18 mouse cellular contexts compared by ENCODE assay signal in the genomic region with DNA sequence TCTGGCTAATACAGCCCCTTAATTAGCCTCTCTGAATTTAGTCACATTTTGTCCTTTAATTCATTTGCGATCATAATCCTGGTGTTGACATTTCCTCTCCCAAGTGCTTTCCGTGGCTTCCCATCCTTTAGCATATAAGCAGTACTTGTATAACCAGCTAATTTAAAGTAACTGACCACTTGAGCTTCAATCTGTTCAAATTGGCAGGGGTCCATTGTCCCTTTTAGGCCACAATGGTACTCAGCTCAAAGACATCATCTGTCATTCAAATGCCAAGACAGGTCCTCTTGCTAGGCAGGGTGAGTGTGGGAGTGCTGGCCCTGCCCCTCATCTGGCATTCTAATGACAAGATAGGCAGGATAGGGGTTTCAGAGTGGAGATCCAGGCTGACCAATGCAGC.
"Had no signal": no experiment of that assay in that cellular context is flagged by ENCODE, and none has a peak within 500 bp of the region (broad histone marks: within the 10 kb centered on the region; RNA-seq: fewer than 3 reads in every experiment).

No protein-coding gene starts in this region.

- H3K4me2 ChIP-seq: lung, embryonic 14.5 days; midbrain, embryonic 12.5 days; neural tube, embryonic 13.5 days; neural tube, embryonic 15.5 days had no signal

- H3K4me3 ChIP-seq: midbrain, embryonic 10.5 days; midbrain, embryonic 12.5 days; myocyte; neural tube, embryonic 13.5 days; neural tube, embryonic 15.5 days had no signal

- H3K27ac ChIP-seq: midbrain, embryonic 10.5 days; midbrain, embryonic 12.5 days; neural tube, embryonic 13.5 days; neural tube, embryonic 15.5 days had no signal

- H3K36me3 ChIP-seq: midbrain, embryonic 10.5 days; midbrain, embryonic 12.5 days; neural tube, embryonic 13.5 days; neural tube, embryonic 15.5 days had no signal

- H3K9me3 ChIP-seq: midbrain, embryonic 10.5 days; midbrain, embryonic 12.5 days; neural tube, embryonic 13.5 days; neural tube, embryonic 15.5 days had no signal

- H3K9ac ChIP-seq: lung, embryonic 14.5 days; midbrain, embryonic 12.5 days; neural tube, embryonic 13.5 days; neural tube, embryonic 15.5 days had no signal

- H3K27me3 ChIP-seq: midbrain, embryonic 12.5 days; neural tube, embryonic 13.5 days; neural tube, embryonic 15.5 days had no signal

- DNase-seq: lung, embryonic 14.5 days; lung, postnatal 10 days; lung, postnatal 4 days; midbrain, embryonic 14.5 days; retina, postnatal 1 day; right cerebral cortex, adult 18-20 months; right cerebral cortex, postnatal 25 days; right cerebral cortex, postnatal 4 days; spleen, adult 18-20 months; thymus, adult 18-20 months; thymus, postnatal 14 days; thymus, postnatal 36 days had no signal

- ATAC-seq: midbrain, embryonic 16.5 days had no signal
